In the genomic region with DNA sequence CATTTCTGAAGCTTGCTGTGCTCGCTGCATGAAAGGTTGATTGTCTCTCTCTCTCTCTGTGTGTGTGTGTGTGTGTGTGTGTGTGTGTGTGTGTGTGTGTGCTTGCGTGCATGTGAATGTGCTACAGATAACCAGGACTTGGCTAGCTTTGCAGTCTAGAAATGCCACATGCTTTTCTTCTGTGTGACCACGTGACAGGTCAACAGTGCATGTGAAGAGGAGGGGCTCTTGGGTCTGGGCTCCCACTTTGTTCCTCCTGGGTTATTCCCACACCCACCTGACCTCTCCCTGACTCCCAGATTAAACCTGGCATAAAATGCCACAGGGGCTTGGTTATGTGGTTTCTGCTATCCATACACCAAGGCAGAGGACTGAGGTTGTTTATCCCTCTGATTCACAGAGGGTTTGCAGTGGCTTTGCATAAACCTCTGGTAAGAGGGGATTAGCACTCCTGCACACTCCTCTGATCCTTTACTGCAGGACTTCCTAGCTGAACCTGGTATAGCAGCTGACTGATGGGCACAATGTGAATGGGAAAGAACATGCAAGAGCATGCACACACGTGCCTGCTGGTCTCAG, we compare ENCODE assay signal across 13 mouse cellular contexts.
DNase-seq lines count a peak whose midpoint lies in the region; ATAC-seq and TF ChIP-seq lines count a peak whose summit lies in the region.
"Had no signal": no experiment of that assay in that cellular context is flagged by ENCODE, and none has a peak within 500 bp of the region (broad histone marks: within the 10 kb centered on the region; RNA-seq: fewer than 3 reads in every experiment).

No protein-coding gene starts in this region.

- H3K9me3 ChIP-seq in heart, embryonic 16.5 days (replicated peaks; ENCODE audit: control insufficient read depth, low read length) = no peaks in the 10 kb centered on the region
- no peaks in the 10 kb centered on the region for H3K9me3 ChIP-seq in heart, embryonic 10.5 days
- H3K9me3 ChIP-seq in lung, embryonic 14.5 days (ENCODE audit: low read depth, low read length) = no peaks in the 10 kb centered on the region
- no peaks in the 10 kb centered on the region for H3K9me3 ChIP-seq in midbrain, embryonic 11.5 days (ENCODE audit: control insufficient read depth, low read length)
- H3K9me3 ChIP-seq in stomach, embryonic 14.5 days (ENCODE audit: control insufficient read depth, low read depth, low read length) = no peaks in the 10 kb centered on the region
- H3K9me3 ChIP-seq: limb, embryonic 10.5 days; liver, embryonic 12.5 days; megakaryocyte, embryonic 14.5 days had no signal

- H3K27ac ChIP-seq in heart, embryonic 16.5 days (ENCODE audit: low read length) = no peak overlapping the region
- H3K27ac ChIP-seq in heart, embryonic 10.5 days = no peak overlapping the region
- no peak overlapping the region for H3K27ac ChIP-seq in lung, embryonic 14.5 days (ENCODE audit: low read depth)
- H3K27ac ChIP-seq in midbrain, embryonic 11.5 days (ENCODE audit: low read depth, low read length) = no peak overlapping the region; the same call in 1 of the 2 replicates
- no peak overlapping the region for H3K27ac ChIP-seq in stomach, embryonic 14.5 days (ENCODE audit: low read length)
- H3K27ac ChIP-seq: limb, embryonic 10.5 days; liver, embryonic 12.5 days had no signal

- no peak overlapping the region for H3K4me3 ChIP-seq in heart, embryonic 16.5 days (ENCODE audit: low read length)
- no peak overlapping the region for H3K4me3 ChIP-seq in heart, embryonic 10.5 days
- H3K4me3 ChIP-seq in lung, embryonic 14.5 days (ENCODE audit: low read depth, low read length) = no peak overlapping the region
- no peak overlapping the region for H3K4me3 ChIP-seq in midbrain, embryonic 11.5 days (ENCODE audit: low read depth, low read length)
- H3K4me3 ChIP-seq in stomach, embryonic 14.5 days (ENCODE audit: low read depth, low read length) = no peak overlapping the region
- H3K4me3 ChIP-seq: limb, embryonic 10.5 days; liver, embryonic 12.5 days; megakaryocyte, embryonic 14.5 days had no signal

- H3K27me3 ChIP-seq in heart, embryonic 16.5 days (ENCODE audit: control insufficient read depth, insufficient read depth, low read length) = no peaks in the 10 kb centered on the region
- H3K27me3 ChIP-seq in heart, embryonic 10.5 days (ENCODE audit: insufficient read depth, poor library complexity, severe bottlenecking) = peaks cover 17% of the 10 kb centered on the region; the same call in 1 of the 2 replicates
- no peaks in the 10 kb centered on the region for H3K27me3 ChIP-seq in lung, embryonic 14.5 days (ENCODE audit: insufficient read depth, low read length)
- H3K27me3 ChIP-seq in midbrain, embryonic 11.5 days (ENCODE audit: control insufficient read depth, insufficient read depth, low read length) = no peaks in the 10 kb centered on the region
- no peaks in the 10 kb centered on the region for H3K27me3 ChIP-seq in stomach, embryonic 14.5 days (ENCODE audit: control insufficient read depth, insufficient read depth, low read length)
- H3K27me3 ChIP-seq: liver, embryonic 12.5 days had no signal

- no peak overlapping the region for H3K4me2 ChIP-seq in heart, embryonic 16.5 days (ENCODE audit: low read depth, low read length)
- H3K4me2 ChIP-seq in lung, embryonic 14.5 days = no peak overlapping the region
- H3K4me2 ChIP-seq in midbrain, embryonic 11.5 days = no peak overlapping the region
- no peak overlapping the region for H3K4me2 ChIP-seq in stomach, embryonic 14.5 days (replicated peaks; ENCODE audit: low read depth, low read length)
- H3K4me2 ChIP-seq: liver, embryonic 12.5 days had no signal

- DNase-seq in heart, embryonic 10.5 days (ENCODE audit: low spot score) = no peak
- peak; percentile 4 for DNase-seq in lung, embryonic 14.5 days
- no peak for DNase-seq in lung, postnatal 36 days
- DNase-seq in midbrain, embryonic 11.5 days (ENCODE audit: low spot score, missing footprints) = peak; percentile 88
- DNase-seq in adrenal gland, adult 2 months = no peak
- DNase-seq in frontal cortex, postnatal 25 days (ENCODE audit: low spot score in 2 of 2) = no peak
- DNase-seq: adrenal gland, adult 8-10 months; cerebellum, adult 8-10 months had no signal

- peak; percentile 75; the same call in 1 of the 2 replicates for ATAC-seq in heart, embryonic 16.5 days (replicated peaks; ENCODE audit: extremely low read depth, insufficient read depth, low FRiP score)
- ATAC-seq in lung, embryonic 14.5 days (ENCODE audit: insufficient read depth) = no peak
- ATAC-seq in midbrain, embryonic 11.5 days (ENCODE audit: low FRiP score) = no peak
- peak; percentile 53; the same call in 1 of the 2 replicates for ATAC-seq in stomach, embryonic 14.5 days (ENCODE audit: insufficient number of reproducible peaks, insufficient read depth, low FRiP score, low read depth)
- ATAC-seq: liver, embryonic 12.5 days had no signal

- TF ChIP-seq CTCF in lung, embryonic 14.5 days (IDR thresholded peaks at IDR 0.05; ENCODE audit: low read depth) = no peak

- WGBS in heart, embryonic 16.5 days = 31% methylated on average over 4 of the region's 4 CpGs
- whole genome bisulfite sequencing in heart, embryonic 10.5 days = 57% methylated on average over 4 of the region's 4 CpGs
- 28% methylated on average over 4 of the region's 4 CpGs for WGBS in lung, embryonic 14.5 days
- 41% methylated on average over 4 of the region's 4 CpGs for WGBS in midbrain, embryonic 11.5 days
- WGBS in stomach, embryonic 14.5 days = 53% methylated on average over 4 of the region's 4 CpGs

- H3K36me3 ChIP-seq in heart, embryonic 16.5 days (ENCODE audit: control insufficient read depth, insufficient read depth) = no peaks in the 10 kb centered on the region
- no peaks in the 10 kb centered on the region for H3K36me3 ChIP-seq in heart, embryonic 10.5 days
- H3K36me3 ChIP-seq in lung, embryonic 14.5 days (ENCODE audit: insufficient read depth) = no peaks in the 10 kb centered on the region
- no peaks in the 10 kb centered on the region for H3K36me3 ChIP-seq in midbrain, embryonic 11.5 days (ENCODE audit: control insufficient read depth, insufficient read depth, low read length)
- H3K36me3 ChIP-seq in stomach, embryonic 14.5 days (ENCODE audit: control insufficient read depth, insufficient read depth, low read length) = no peaks in the 10 kb centered on the region
- H3K36me3 ChIP-seq: limb, embryonic 10.5 days; liver, embryonic 12.5 days had no signal

- H3K4me1 ChIP-seq in heart, embryonic 16.5 days (ENCODE audit: control insufficient read depth, insufficient read depth, low read length) = peaks cover 3% of the 10 kb centered on the region; the same call in 1 of the 2 replicates
- 0 out of 2 replicates have a peak, but pooled peaks cover 3% of the 10 kb centered on the region for H3K4me1 ChIP-seq in heart, embryonic 10.5 days
- no peaks in the 10 kb centered on the region for H3K4me1 ChIP-seq in lung, embryonic 14.5 days (ENCODE audit: insufficient read depth)
- H3K4me1 ChIP-seq in midbrain, embryonic 11.5 days (ENCODE audit: control insufficient read depth, insufficient read depth, low read length) = peaks cover 31% of the 10 kb centered on the region
- H3K4me1 ChIP-seq in stomach, embryonic 14.5 days (ENCODE audit: control insufficient read depth, insufficient read depth, low read length) = no peaks in the 10 kb centered on the region
- H3K4me1 ChIP-seq: limb, embryonic 10.5 days; liver, embryonic 12.5 days; megakaryocyte, embryonic 14.5 days had no signal

- no peak overlapping the region for H3K9ac ChIP-seq in heart, embryonic 16.5 days (ENCODE audit: low read length)
- H3K9ac ChIP-seq in lung, embryonic 14.5 days = no peak overlapping the region
- H3K9ac ChIP-seq in midbrain, embryonic 11.5 days (ENCODE audit: low read length) = no peak overlapping the region
- no peak overlapping the region for H3K9ac ChIP-seq in stomach, embryonic 14.5 days (replicated peaks; ENCODE audit: low read depth, low read length)
- H3K9ac ChIP-seq: liver, embryonic 12.5 days had no signal

Comparison
In these comparisons a context has a peak if more than half of its experiments do, and no peak if none do; other contexts are left out.
1. DNase-seq: peak in lung, embryonic 14.5 days (single experiment) and midbrain, embryonic 11.5 days (single experiment); none in heart, embryonic 10.5 days (single experiment), lung, postnatal 36 days (single experiment), adrenal gland, adult 2 months (single experiment) and frontal cortex, postnatal 25 days (0 of 2).
2. ATAC-seq: peak in heart, embryonic 16.5 days (single experiment) and stomach, embryonic 14.5 days (single experiment); none in lung, embryonic 14.5 days (single experiment) and midbrain, embryonic 11.5 days (single experiment).